Mouse (Mus musculus): ENCODE data around the gene Ifna9. TPM values are rescaled to one million over a fixed set of nuclear protein-coding genes. Genes with fewer than 3 reads are reported as not detected.
A peak's percentile ranks its signal among the peaks of the same experiment; 100 is the strongest.
"Not testable (repeated sequence)": the region's sequence is repeated elsewhere in the genome, so short reads cannot be mapped to it uniquely, and the experiment has no call there.

The Ifna9 gene
- total RNA-seq (2021), result not detected
- long read RNA-seq, experiment 1, result 0 reads
- long read RNA-seq, experiment 2, result 0 reads

DNA sequence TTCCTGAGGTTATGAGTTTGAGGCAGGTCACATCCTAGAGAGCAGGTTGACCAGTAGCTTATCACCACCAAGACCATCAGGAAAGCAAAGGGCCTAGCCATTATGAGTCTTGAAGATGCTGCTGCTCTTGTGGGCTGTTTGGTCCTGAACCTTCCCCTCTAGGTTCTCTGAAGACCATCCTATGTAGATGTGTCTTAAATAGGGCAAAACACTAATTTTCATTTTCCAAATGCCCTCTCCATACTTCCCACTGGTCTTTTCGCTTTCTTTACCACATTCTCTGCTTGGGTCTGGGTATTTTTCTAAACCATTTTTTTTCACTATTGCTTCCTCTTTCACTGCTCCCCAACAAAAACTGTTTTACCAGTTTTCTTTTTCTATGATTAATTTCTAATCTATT lies at the start of gene Ifna9:
Gene Ifna9, minus strand, starts transcription at position 101 of the 400 bp plus-strand sequence.
- TF ChIP-seq CTCF (IDR thresholded peaks at IDR 0.05), result no peak
- DNase-seq, result no peak
- intact Hi-C loops (cut with DNase I), result no loop called here
- no peak within 1 kb of the TSS for H3K4me3 ChIP-seq
- no peak within 1 kb of the TSS for H3K27ac ChIP-seq

DNA sequence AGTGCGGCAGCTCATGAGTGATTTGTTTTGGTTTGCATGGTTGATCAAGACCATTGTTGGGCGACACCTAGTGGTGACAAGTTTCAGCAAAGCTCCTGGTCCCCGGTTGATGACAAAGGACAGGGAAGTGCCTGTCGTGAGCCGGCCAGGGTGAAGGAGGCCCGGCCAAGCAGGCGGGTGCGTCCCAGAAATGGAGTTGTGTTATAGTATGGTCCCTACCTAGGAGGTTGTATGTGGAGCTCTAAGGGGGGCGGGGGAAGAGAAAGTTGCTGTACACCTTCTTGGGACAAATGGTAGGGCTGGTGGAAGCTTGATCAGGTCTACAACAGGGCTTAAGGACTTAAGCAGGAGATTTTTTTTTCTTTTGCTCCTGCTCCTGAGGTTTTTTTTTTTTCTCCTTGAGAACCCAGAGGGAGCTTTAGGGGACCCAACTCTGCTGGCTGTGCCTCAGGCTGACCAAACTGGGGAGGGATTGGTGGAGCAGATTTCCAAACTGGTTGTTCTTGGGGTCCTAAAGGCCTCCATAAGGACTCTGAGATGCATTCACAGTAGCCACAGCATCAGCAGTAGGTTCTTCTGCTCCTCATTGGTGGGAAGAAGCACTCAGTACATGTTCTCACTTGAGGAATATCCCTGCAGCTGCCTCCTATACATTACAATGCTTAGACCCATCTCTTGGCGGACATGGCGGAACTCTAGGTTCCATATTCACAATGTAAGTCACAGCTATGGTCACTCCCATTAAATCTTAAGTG lies 49.1 kb upstream of the Ifna9 start:
- peak; percentile 85 for TF ChIP-seq CTCF (IDR thresholded peaks at IDR 0.05)
- Histone ChIP-seq H3K27ac (peak overlapping the region; percentile 75), H3K4me3 (peak overlapping the region; percentile 79)
- intact Hi-C loops (cut with DNase I), result loop anchor here (5.0 kb wide), 1 partner anchor 89 kb away; no protein-coding TSS in a partner anchor
- peak; percentile 90 for DNase-seq

DNA sequence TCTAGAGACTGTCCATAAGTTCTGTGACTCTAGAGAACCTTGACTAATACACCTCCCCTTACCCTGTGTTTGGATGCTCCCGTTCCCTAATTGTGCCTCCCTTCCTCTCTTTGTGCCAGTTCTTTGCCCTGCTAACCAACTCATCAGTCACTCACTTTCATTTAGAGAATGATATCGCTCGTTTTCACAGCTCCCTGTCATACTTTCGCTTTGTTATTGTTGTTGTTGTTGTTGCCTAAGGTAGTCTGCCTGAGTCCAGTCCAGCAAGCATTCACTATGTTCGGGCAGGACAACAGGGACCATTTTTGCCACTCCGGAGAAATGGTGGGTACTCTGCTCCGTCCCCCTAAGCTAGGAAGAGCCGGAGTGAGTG lies 48.5 kb upstream of the Ifna9 start:
- Histone ChIP-seq H3K27ac (peak overlapping the region; percentile 75), H3K4me3 (peak overlapping the region; percentile 79)
- no peak for TF ChIP-seq CTCF (IDR thresholded peaks at IDR 0.05)
- DNase-seq, result no peak
- intact Hi-C loops (cut with DNase I), result loop anchor here (5.0 kb wide), 1 partner anchor 88 kb away; no protein-coding TSS in a partner anchor

DNA sequence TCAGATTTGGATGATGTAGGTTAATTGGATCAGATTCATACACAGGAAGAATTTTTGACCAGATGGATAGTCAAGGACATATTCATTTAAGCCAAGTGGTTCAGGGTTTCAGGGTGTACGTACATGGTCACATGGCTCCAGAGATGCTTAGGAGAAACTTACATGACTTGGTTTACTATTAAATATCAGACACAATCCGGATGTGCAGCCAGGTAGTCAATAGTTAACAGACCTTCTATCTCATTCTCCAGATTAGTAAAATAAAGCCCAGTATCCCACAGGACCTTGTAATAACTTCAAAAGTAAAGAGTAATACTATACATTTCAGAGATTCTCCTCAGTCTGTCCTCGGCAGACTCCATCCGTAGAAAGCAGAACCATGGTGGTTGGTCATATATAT lies 42.1 kb upstream of the Ifna9 start, which contains the start of gene C87499:
Gene C87499, minus strand, starts transcription at position 101 of the 400 bp plus-strand sequence.
- H3K27ac ChIP-seq, result no peak within 1 kb of the TSS
- TF ChIP-seq CTCF (IDR thresholded peaks at IDR 0.05), result no peak
- H3K4me3 ChIP-seq, result no peak within 1 kb of the TSS
- no peak for DNase-seq
- intact Hi-C loops (cut with DNase I), result no loop called here

DNA sequence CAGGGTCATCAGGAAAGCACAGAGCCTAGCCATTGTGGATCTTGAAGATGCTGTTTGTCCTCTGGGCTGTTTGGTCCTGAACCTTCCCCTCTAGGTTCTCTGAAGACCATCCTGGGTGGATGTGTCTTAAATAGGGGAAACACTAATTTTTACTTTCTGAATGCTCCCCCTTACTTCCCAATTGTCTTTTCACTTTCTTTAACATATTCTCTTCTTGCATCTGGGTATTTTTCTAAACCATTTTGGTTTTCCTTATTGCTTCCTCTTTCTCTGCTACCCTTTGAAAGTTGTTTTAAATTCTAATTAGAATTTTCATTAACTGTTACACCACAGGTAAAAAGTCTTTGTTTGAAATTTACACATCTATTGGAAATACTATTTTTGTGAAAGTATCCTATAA lies 11.1 kb upstream of the Ifna9 start, which contains the start of gene Ifna12:
Gene Ifna12, minus strand, starts transcription at position 101 of the 400 bp plus-strand sequence.
- no peak within 1 kb of the TSS for H3K27ac ChIP-seq
- intact Hi-C loops (cut with DNase I), result no loop called here
- no peak for DNase-seq
- no peak within 1 kb of the TSS for H3K4me3 ChIP-seq
- no peak for TF ChIP-seq CTCF (IDR thresholded peaks at IDR 0.05)

DNA sequence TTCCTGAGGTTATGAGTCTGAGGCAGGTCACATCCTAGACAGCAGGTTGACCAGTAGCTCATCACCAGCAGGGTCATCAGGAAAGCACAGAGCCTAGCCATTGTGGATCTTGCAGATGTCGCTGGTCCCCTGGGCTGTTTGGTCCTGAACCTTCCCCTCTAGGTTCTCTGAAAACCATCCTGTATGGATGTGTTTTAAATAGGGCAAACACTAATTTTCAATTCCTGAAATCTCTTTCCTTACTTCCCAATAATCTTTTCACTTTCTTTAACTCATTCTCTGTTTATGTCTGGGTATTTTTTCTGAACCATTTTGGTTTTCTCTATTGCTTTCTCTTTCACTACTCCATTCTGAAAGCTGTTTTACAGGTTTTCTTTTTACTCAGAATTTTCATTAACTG lies 20.5 kb downstream of the Ifna9 start, which contains the start of gene Ifna14:
Gene Ifna14, minus strand, starts transcription at position 101 of the 400 bp plus-strand sequence.
- intact Hi-C loops (cut with DNase I), result loop anchor here (5.0 kb wide), 1 partner anchor 256 kb away; the partner anchor contains the start of gene Ifna6
- no peak for DNase-seq
- no peak for TF ChIP-seq CTCF (IDR thresholded peaks at IDR 0.05)
- no peak within 1 kb of the TSS for H3K27ac ChIP-seq
- H3K4me3 ChIP-seq, result no peak within 1 kb of the TSS

DNA sequence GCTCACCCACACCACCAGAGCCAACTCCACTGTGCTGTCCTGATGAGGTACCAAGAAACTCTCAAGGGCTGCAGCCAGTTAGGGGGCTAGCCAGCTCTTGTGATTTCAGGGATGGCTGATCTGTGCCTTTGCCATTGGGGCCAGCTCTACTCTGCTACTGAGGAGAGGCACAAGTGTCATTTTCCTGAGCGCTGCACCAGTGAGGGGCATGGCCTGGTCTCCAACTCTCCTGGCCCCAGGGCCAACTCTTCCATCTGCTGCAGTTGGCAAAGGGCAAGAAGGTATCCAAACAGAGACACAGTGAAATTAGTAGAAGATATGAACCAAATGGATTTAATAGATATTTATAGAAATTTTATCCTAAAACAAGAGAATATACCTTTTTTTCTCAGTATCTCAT lies 30.4 kb downstream of the Ifna9 start:
- Histone ChIP-seq H3K27ac (no peak overlapping the region), H3K4me3 (no peak overlapping the region)
- no peak for TF ChIP-seq CTCF (IDR thresholded peaks at IDR 0.05)
- intact Hi-C loops (cut with DNase I), result no loop called here
- no peak for DNase-seq

DNA sequence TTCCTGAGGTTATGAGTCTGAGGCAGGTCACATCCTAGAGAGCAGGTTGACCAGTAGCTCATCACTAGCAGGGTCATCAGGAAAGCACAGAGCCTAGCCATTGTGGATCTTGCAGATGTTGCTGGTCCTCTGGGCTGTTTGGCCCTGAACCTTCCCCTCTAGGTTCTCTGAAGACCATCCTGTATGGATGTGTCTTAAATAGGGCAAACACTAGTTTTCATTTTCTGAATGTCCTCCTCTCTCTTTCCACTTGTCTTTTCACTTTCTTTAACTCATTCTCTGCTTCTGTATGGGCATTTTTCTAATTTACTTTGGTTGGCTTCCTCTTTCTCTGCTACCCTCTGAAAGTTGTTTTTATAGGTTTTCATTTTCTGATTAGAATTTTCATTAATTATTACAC lies 34.0 kb downstream of the Ifna9 start, which contains the start of gene Ifna15:
Gene Ifna15, minus strand, starts transcription at position 101 of the 400 bp plus-strand sequence.
- H3K4me3 ChIP-seq; H3K27ac ChIP-seq; DNase-seq; intact Hi-C loops (cut with DNase I): not testable (repeated sequence)

DNA sequence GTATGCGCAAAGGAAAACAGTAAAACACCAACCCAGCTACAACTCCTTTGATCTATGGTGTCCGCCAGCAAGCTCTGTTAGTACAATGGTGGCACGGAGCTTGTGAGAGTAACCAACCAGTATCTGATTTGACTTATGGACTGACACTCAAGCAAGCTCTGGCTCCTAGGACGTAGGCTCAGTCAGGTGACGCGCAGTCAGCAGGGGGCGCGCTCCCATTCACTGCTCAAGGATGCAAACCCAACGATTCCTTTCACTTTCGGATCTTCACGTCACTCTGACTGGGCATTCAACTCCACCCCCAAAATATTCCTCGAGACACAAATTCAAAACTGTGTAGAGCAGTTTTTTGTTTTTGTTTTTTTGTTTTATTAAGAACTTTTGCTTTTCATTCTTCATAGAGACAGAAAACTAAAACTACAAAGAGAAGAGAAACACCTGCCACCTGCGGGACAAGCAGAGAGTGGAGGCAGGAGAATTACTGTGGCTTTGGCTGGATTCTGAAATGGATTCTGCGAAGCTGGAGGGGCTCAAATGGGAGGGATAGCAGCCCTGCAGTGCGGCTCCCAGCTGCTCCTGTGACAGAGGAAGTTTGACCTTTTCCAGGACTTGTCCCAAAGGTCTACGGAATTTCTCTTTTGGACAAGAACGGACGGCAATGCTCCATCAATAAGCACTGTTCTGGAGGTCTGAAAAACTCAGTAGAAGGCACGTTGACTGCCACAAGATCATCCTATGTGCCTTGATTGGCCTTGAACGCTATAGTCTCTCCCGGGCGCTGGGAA lies 41.8 kb downstream of the Ifna9 start:
- peak overlapping the region; percentile 66 for H3K27ac ChIP-seq
- TF ChIP-seq CTCF (IDR thresholded peaks at IDR 0.05), result peak; percentile 76
- peak overlapping the region; percentile 74 for H3K4me3 ChIP-seq
- DNase-seq, result peak; percentile 81
- intact Hi-C loops (cut with DNase I), result loop anchor here (5.0 kb wide), 1 partner anchor 92 kb away; the partner anchor contains the start of gene Ifna13

DNA sequence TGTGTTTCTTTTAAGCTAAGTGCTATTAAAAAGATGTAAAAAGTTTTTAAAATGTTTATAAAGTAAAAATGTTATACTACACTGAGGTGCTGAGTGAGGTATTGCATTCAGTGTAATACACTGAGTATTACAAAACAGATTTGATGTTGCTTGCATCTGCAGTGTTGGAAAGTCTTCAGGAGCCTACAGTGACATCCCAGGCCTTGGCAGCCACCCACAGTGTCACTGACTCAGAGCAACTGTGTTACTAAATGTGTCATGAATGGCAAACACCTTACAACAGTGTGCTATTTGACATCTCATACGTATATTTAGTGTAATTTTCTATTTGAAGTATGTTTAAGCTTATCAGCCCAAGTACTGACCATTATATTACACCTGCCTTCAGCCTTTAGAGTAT lies 44.2 kb downstream of the Ifna9 start:
- intact Hi-C loops (cut with DNase I), result loop anchor here (10.0 kb wide), 1 partner anchor 763 kb away; no protein-coding TSS in a partner anchor
- TF ChIP-seq CTCF (IDR thresholded peaks at IDR 0.05), result no peak
- no peak overlapping the region for H3K27ac ChIP-seq
- peak; percentile 40 for DNase-seq
- H3K4me3 ChIP-seq, result no peak overlapping the region

DNA sequence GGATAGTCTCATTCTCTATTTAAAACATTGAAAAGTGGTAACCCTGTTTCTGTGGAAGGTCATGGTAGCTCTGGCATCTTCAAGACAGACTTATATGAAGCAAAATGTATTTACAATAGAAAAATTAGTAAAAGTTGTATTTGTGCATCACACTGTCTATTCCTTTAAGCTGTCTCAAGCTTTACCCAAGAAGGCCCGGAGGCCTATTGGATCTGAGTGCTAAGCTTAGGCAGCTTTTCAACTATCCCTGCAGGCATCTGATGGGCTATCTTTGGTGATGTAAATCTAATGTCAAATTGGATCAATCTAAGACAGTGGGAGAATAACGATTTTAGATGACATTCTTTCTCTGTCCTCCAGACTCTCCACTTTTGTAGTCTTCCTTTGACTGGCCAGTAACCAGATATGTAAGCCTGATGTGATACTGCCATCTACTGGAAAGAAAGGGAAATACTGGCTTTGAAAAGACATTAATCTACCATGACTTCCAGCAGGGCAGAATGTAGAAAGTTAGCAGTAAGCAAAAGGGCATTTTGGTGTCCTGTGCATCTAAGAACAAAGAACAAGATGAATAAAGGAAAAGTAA lies 48.4 kb downstream of the Ifna9 start:
- no peak overlapping the region for H3K27ac ChIP-seq
- intact Hi-C loops (cut with DNase I), result loop anchor here (2.0 to 10.0 kb wide), 5 partner anchors 19 to 1176 kb away; partner anchors contain the start of gene Mllt3
- no peak for DNase-seq
- peak; percentile 94 for TF ChIP-seq CTCF (IDR thresholded peaks at IDR 0.05)
- no peak overlapping the region for H3K4me3 ChIP-seq

Other genes with a start within 250 kb of the Ifna9 start
- gene Hacd4, start 153.5 kb downstream of the Ifna9 start, total RNA-seq (2021), result 1 to 10 TPM in 1 of 2 experiments, under 1 TPM in 1; 0.77 to 1.2 TPM
- gene Ifnb1, start 69.6 kb downstream of the Ifna9 start, total RNA-seq (2021), result not detected
- not detected for gene Ifna15, start 34.1 kb downstream of the Ifna9 start, total RNA-seq (2021)
- not detected for gene Ifna14, start 20.6 kb downstream of the Ifna9 start, total RNA-seq (2021)
- not detected for gene Ifna12, start 11.0 kb upstream of the Ifna9 start, total RNA-seq (2021)
- not detected for gene C87499, start 42.0 kb upstream of the Ifna9 start, total RNA-seq (2021)
- not detected for gene Ifna13, start 52.1 kb upstream of the Ifna9 start, total RNA-seq (2021)
- gene Ifna16, start 84.5 kb upstream of the Ifna9 start, total RNA-seq (2021), result not detected
- gene Ifna2, start 91.5 kb upstream of the Ifna9 start, total RNA-seq (2021), result not detected
- gene Ifnab, start 99.0 kb upstream of the Ifna9 start, total RNA-seq (2021), result not detected
- under 1 TPM; 0.22 to 0.48 TPM for gene Gm26566, start 129.4 kb upstream of the Ifna9 start, total RNA-seq (2021)
- 10 to 100 TPM; 51.6 to 58.9 TPM for gene Klhl9, start 130.1 kb upstream of the Ifna9 start, total RNA-seq (2021)
- gene Gm13271, start 162.5 kb upstream of the Ifna9 start, total RNA-seq (2021), result not detected
- not detected for gene Gm13283, start 167.7 kb upstream of the Ifna9 start, total RNA-seq (2021)
- gene Gm13290, start 181.4 kb upstream of the Ifna9 start, total RNA-seq (2021), result not detected
- gene Gm13289, start 184.5 kb upstream of the Ifna9 start, total RNA-seq (2021), result not detected
- not detected for gene Gm13272, start 187.5 kb upstream of the Ifna9 start, total RNA-seq (2021)
- not detected for gene Ifnz, start 189.7 kb upstream of the Ifna9 start, total RNA-seq (2021)
- gene Gm13276, start 193.3 kb upstream of the Ifna9 start, total RNA-seq (2021), result not detected
- gene Gm13277, start 196.2 kb upstream of the Ifna9 start, total RNA-seq (2021), result not detected
- not detected for gene Gm13278, start 199.2 kb upstream of the Ifna9 start, total RNA-seq (2021)
- gene Gm13275, start 202.1 kb upstream of the Ifna9 start, total RNA-seq (2021), result not detected
- not detected for gene Gm13279, start 205.0 kb upstream of the Ifna9 start, total RNA-seq (2021)
- gene Gm13285, start 207.3 kb upstream of the Ifna9 start, total RNA-seq (2021), result not detected
- not detected for gene Gm13287, start 210.9 kb upstream of the Ifna9 start, total RNA-seq (2021)
- gene Gm13288, start 213.1 kb upstream of the Ifna9 start, total RNA-seq (2021), result not detected
- gene Ifna7, start 223.8 kb upstream of the Ifna9 start, total RNA-seq (2021), result not detected
- not detected for gene Ifna11, start 227.6 kb upstream of the Ifna9 start, total RNA-seq (2021)
- not detected for gene Ifna6, start 235.0 kb upstream of the Ifna9 start, total RNA-seq (2021)
- not detected for gene Ifna5, start 243.1 kb upstream of the Ifna9 start, total RNA-seq (2021)
- gene Ifna4, start 249.5 kb upstream of the Ifna9 start, total RNA-seq (2021), result not detected